Mouse (Mus musculus) intestine, embryonic 14.5 days (tissue): ENCODE results near the gene Meis2. TPM values are rescaled to one million over a fixed set of nuclear protein-coding genes. Genes with fewer than 3 reads are reported as not detected.

Experiments
- ATAC-seq: fragments of 200-750 bp; cut with Nextera tagmentation; replicated peaks from 2 replicates; pipeline ENCODE4 v1.8.0; 2017; ENCODE audit warnings: low read depth, moderate number of reproducible peaks, moderate TSS enrichment, moderate library complexity; ENCODE audit not compliant: low FRiP score, low TSS enrichment
- DNase-seq: peaks from one replicate; pipeline ENCODE4 v3.0.0-alpha.2; 2018; ENCODE audit warnings: low spot score
- H3K27ac ChIP-seq: fragments of 300-500 bp; sonication (generic); 2 replicates; pipeline ENCODE4 v1.5.1; 2014; ENCODE audit warnings: low read depth, mild to moderate bottlenecking, control low read depth
- H3K27me3 ChIP-seq: fragments of 300-500 bp; sonication (generic); replicated peaks from 2 replicates; pipeline ENCODE4 v1.6.1; 2014; ENCODE audit warnings: low read length, control low read depth; ENCODE audit not compliant: control insufficient read depth, insufficient read depth
- H3K36me3 ChIP-seq: fragments of 300-500 bp; sonication (generic); 2 replicates; pipeline ENCODE4 v1.6.1; 2014; ENCODE audit warnings: low read length, control low read depth; ENCODE audit not compliant: control insufficient read depth, insufficient read depth
- H3K4me1 ChIP-seq: fragments of 300-500 bp; sonication (generic); replicated peaks from 2 replicates; pipeline ENCODE4 v1.6.1; 2014; ENCODE audit warnings: low read length, control low read depth, mixed read lengths; ENCODE audit not compliant: control insufficient read depth, insufficient read depth
- H3K4me2 ChIP-seq: fragments of 300-500 bp; sonication (generic); 2 replicates; pipeline ENCODE4 v1.6.1; 2014; ENCODE audit warnings: low read length
- H3K4me3 ChIP-seq: fragments of 300-500 bp; sonication (generic); 2 replicates; pipeline ENCODE4 v1.5.1; 2014; ENCODE audit warnings: low read depth, low read length, control low read depth, mixed read lengths
- H3K9ac ChIP-seq: fragments of 300-500 bp; sonication (generic); 2 replicates; pipeline ENCODE4 v1.6.1; 2014; ENCODE audit warnings: mild to moderate bottlenecking, low read length
- H3K9me3 ChIP-seq: fragments of 300-500 bp; sonication (generic); 2 replicates; pipeline ENCODE4 v1.6.1; 2016; ENCODE audit warnings: low read length, control low read depth; ENCODE audit not compliant: control insufficient read depth
- WGBS: fragments of 180-500 bp; shearing (Covaris S2); extraction: QIAGEN DNeasy Blood & Tissue Kit; methylation state at CpG from one replicate; pipeline ENCODE4 v1.1.7; 2014; 5-methylcytosine and 5-hydroxymethylcytosine counted together
- polyA plus RNA-seq: library from polyadenylated mRNA; unstranded; fragments of >200 nt; fragmentation: Nextera tagmentation; extraction: Ambion mirVana; gene quantifications from 2 replicates; pipeline ENCODE4 v1.2.1, GENCODE M21; 2014

Meis2 gene
- polyA plus RNA-seq, 1 experiment from 2014 or later = 67.3 TPM

- Histone ChIP-seq H3K4me3 (peak overlapping the region; percentile 78), H3K9me3 (no peaks in the 10 kb centered on the region), H3K36me3 (no peaks in the 10 kb centered on the region), H3K27me3 (peaks cover 31% of the 10 kb centered on the region; the same call in 1 of the 2 replicates), H3K4me1 (peaks cover 9% of the 10 kb centered on the region), H3K9ac (peak overlapping the region; percentile 97), H3K27ac (peak overlapping the region; percentile 98), H3K4me2 (peak overlapping the region; percentile 68)
- WGBS = 1% methylated on average over 25 of the region's 25 CpGs
- ATAC-seq (no peak), DNase-seq (peak; percentile 88)
These were observed 6.1 kb upstream of the Meis2 start for GRCm38 (mm10) chr2:116071571-116072320.

GRCm38 (mm10) chr2:116070614-116071425 is 5.2 kb upstream of the Meis2 start:
- H3K9ac ChIP-seq = peak overlapping the region; percentile 97
- H3K36me3 ChIP-seq = no peaks in the 10 kb centered on the region
- ATAC-seq = no peak
- peaks cover 9% of the 10 kb centered on the region for H3K4me1 ChIP-seq
- peak; percentile 68 for DNase-seq
- peak overlapping the region; percentile 98 for H3K27ac ChIP-seq
- H3K4me3 ChIP-seq = peak overlapping the region; percentile 78
- H3K4me2 ChIP-seq = peak overlapping the region; percentile 68
- H3K27me3 ChIP-seq = peaks cover 31% of the 10 kb centered on the region; the same call in 1 of the 2 replicates
- H3K9me3 ChIP-seq = no peaks in the 10 kb centered on the region
- WGBS = 10% methylated on average over 10 of the region's 10 CpGs

GRCm38 (mm10) chr2:116069451-116070225 is 4.0 kb upstream of the Meis2 start:
- peaks cover 23% of the 10 kb centered on the region; the same call in 1 of the 2 replicates for H3K27me3 ChIP-seq
- peak; percentile 67 for DNase-seq
- H3K27ac ChIP-seq = peak overlapping the region; percentile 98
- no peak for ATAC-seq
- peaks cover 7% of the 10 kb centered on the region for H3K4me1 ChIP-seq
- 3% methylated on average over 8 of the region's 8 CpGs for WGBS
- H3K9me3 ChIP-seq = no peaks in the 10 kb centered on the region
- peak overlapping the region; percentile 78 for H3K4me3 ChIP-seq
- H3K36me3 ChIP-seq = no peaks in the 10 kb centered on the region
- H3K9ac ChIP-seq = peak overlapping the region; percentile 97
- H3K4me2 ChIP-seq = peak overlapping the region; percentile 68

DNA sequence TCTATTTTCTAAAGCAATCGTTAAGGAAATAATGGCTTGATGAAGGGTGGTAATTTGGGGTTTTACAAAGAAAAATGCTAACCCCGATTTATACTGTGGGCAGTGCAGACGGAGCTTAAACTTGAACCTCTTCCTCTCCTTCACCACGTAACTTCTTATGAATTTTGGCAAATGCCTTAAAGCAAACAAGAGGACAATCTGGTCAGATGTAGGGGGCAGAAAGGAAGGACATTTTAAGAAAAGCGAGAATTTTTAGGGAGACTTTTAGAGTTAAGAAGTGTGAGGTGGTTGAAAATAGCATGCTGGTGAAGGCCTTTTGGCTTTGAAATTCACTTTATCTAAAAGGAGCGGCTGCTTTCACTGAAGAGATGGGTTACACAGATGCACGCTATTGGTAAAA is 3.3 kb upstream of the Meis2 start:
- no peaks in the 10 kb centered on the region for H3K9me3 ChIP-seq
- peak overlapping the region; percentile 97 for H3K9ac ChIP-seq
- DNase-seq = no peak

DNA sequence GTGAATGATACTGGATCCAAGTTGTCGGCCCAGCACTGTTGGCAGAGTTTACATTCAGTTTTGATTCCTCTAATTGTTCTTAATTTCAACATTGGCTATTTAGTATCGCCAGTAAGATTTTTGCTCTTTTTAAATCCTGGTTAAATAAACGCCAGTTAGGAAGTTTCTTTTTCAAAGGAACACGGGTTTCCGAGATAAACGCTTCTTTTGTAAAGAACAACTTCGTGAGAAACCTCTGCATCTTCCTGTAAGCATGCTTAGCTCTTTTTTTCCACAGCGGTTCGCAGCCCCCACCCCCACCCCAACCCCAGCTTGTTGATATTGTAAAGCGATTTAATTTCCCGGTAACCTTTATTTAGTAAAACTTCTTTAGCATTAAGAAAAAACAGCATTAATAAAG is 2.8 kb upstream of the Meis2 start:
- peak; percentile 53 for DNase-seq

More for the DNA sequence above, 3.3 kb upstream of the Meis2 start:
- Histone ChIP-seq H3K4me3 (peak overlapping the region; percentile 78), H3K27me3 (peaks cover 21% of the 10 kb centered on the region; the same call in 1 of the 2 replicates), H3K4me2 (peak overlapping the region; percentile 68), H3K36me3 (no peaks in the 10 kb centered on the region), H3K4me1 (peaks cover 5% of the 10 kb centered on the region; the same call in 1 of the 2 replicates), H3K27ac (peak overlapping the region; percentile 98)
- WGBS = 9% methylated on average over 7 of the region's 7 CpGs
- no peak for ATAC-seq

DNA sequence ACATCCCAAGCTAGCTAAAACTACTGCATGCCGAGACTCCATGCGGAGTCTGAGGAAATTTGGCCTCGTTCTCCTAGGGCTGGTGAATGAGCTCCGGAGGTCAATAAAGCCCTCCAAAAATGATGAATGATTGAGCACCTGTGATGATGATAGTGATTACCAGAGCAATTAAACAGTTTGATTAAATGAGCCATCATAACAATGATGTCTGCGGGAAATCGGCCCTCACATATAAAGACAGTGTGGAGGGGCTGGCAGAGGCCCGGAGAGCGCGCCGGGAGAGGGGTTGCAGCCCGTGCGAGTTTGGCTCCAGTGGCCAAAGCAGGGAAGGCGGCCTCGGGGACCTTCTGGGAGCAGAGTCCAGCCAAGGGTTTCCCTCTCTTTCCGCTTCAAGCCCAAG is 2.1 kb upstream of the Meis2 start:
- H3K4me1 ChIP-seq = peaks cover 4% of the 10 kb centered on the region; the same call in 1 of the 2 replicates
- H3K36me3 ChIP-seq = no peaks in the 10 kb centered on the region; the same call in 1 of the 2 replicates
- DNase-seq (peak; percentile 76), ATAC-seq (no peak)
- WGBS = 2% methylated on average over 15 of the region's 15 CpGs
- peak overlapping the region; percentile 98 for H3K27ac ChIP-seq
- H3K4me2 ChIP-seq = peak overlapping the region; percentile 68
- H3K9ac ChIP-seq = peak overlapping the region; percentile 97
- H3K27me3 ChIP-seq = peaks cover 15% of the 10 kb centered on the region; the same call in 1 of the 2 replicates
- no peaks in the 10 kb centered on the region for H3K9me3 ChIP-seq
- H3K4me3 ChIP-seq = peak overlapping the region; percentile 78

More for the DNA sequence above, 2.8 kb upstream of the Meis2 start:
- peak overlapping the region; percentile 68 for H3K4me2 ChIP-seq
- H3K27ac ChIP-seq = peak overlapping the region; percentile 98
- no peak for ATAC-seq
- no peaks in the 10 kb centered on the region for H3K9me3 ChIP-seq
- no peaks in the 10 kb centered on the region for H3K36me3 ChIP-seq
- H3K4me3 ChIP-seq = peak overlapping the region; percentile 78
- peak overlapping the region; percentile 97 for H3K9ac ChIP-seq
- 3% methylated on average over 11 of the region's 11 CpGs for WGBS
- peaks cover 19% of the 10 kb centered on the region; the same call in 1 of the 2 replicates for H3K27me3 ChIP-seq
- H3K4me1 ChIP-seq = peaks cover 5% of the 10 kb centered on the region; the same call in 1 of the 2 replicates

DNA sequence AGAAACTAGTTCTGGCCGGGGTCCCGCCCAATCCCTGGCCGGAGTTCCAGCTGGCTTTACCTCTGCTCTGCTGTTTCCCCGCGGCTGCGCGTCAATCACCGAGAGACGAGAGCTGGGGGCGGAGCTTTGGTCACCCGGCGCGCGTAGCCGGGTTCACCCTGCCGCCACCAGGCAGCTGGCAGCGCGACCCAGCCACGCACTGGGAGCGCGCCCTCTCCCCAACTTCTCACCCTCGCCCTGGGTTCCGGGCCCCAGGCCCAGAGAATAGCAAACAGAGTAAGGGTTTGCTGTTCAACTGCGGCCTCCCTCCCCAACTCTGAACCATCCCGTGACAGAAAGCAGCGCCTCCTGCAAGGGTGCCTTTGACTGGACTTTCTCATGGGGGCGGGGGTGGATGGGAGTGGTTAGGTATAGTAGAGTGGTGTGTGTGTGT is 1.4 kb upstream of the Meis2 start:
- peak overlapping the region; percentile 97 for H3K9ac ChIP-seq
- DNase-seq (peak; percentile 92), ATAC-seq (peak; percentile 72)
- no peaks in the 10 kb centered on the region for H3K9me3 ChIP-seq
- H3K4me2 ChIP-seq = peak overlapping the region; percentile 68
- 0 out of 2 replicates have a peak, but pooled peaks cover 15% of the 10 kb centered on the region for H3K27me3 ChIP-seq
- H3K4me1 ChIP-seq = no peaks in the 10 kb centered on the region
- H3K4me3 ChIP-seq = peak overlapping the region; percentile 78
- H3K27ac ChIP-seq = peak overlapping the region; percentile 98
- 1% methylated on average over 27 of the region's 27 CpGs for WGBS
- H3K36me3 ChIP-seq = no peaks in the 10 kb centered on the region; the same call in 1 of the 2 replicates
